Mouse (Mus musculus) MEL-GATA-1-ER (cell line): Measurements from ENCODE around the gene Higd2a.
"Not testable (repeated sequence)": the region's sequence is repeated elsewhere in the genome, so short reads cannot be mapped to it uniquely, and the experiment has no call there.

Source experiments
- DNase-seq: peaks from one replicate; pipeline ENCODE4 v3.0.0-alpha.2; 2012; ENCODE audit warnings: low read depth; ENCODE audit errors: extremely low read depth

Gene Higd2a

DNA sequence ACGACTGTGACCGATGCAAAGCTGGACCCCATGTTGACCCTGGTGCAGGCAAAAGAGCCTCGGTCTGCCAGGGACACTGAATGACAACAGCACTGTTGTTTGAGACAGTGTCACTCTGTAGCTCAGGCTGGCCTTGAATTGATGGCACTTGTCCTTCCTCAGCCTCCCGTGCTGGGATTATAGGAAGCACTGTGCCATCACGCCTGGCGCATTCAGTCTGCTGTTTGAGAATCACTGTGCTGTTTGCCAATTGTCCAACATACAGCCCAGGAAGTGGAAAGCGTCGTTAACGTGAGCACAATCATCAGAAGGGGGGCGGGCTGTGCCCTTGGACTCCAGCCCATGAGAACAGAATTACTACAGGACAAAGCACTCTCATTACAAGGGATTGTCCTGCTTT is 7.9 kb upstream of the Higd2a start:
- no peak for DNase-seq

DNA sequence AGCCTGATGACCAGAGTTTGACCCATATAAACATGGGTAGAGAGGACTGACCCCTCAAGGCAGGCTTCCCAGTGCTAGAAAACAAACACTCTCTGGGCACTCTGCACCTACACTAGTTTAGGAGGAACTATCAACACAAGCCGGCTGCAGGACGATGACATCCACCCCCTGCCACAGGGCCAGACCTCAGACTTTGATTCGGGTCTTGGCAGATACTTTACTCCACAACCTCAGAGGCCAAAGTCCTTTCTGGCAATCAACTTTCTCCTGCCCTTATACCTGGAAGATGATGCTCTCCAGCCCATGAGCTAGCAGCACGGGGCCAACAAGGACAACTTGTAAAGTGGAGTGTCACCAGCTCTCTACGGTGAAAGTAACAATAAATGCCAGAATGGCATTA is 7.1 kb upstream of the Higd2a start:
- no peak for DNase-seq

DNA sequence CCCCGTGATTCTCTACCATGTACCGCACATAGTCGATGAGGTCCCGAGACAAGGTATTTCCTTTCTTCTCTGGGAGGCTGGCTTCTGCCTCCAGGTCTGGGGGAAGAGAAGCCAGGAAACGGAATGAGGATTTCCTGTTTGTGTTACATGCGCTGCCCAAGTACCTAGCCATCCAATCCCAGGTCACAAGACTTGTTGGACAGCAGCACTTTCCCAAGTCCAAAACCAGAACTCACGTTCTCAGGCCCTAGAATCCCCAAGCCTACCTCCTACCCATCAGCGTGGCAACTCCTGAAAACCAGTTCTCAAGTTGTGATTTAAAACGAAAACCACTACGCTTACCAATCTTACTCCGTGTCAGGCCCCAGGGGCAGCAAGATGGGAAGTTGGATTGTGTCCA is 4.2 kb upstream of the Higd2a start:
- DNase-seq = no peak

DNA sequence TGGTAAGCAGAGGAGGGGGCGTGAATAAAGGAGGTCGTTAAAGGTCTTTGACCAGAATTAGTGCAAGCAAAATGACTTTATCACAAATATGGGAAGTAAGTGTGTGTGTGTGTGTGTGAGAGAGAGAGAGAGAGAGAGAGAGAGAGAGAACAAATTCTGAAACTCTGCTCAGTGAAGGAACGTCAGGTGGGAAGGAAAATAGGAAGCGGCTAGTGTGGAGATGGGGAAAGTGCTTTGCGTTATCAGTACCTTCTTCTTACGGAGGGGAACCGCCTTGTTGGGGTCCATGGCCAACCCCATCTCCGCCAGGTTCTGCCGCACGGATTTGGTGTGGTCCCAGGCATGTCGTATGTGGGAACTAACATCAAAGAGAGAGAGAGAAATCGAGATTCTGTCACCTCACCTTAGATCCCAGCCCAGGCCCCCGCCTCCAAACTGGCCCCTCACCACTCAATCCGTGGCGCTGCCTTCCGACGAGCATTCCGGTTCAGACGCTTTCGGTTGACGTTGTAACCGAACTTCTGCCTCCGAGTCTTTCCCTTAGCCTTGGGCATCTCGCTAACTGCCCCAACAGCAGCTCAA is 502 bp upstream of the Higd2a start:
- DNase-seq = peak; percentile 65

DNA sequence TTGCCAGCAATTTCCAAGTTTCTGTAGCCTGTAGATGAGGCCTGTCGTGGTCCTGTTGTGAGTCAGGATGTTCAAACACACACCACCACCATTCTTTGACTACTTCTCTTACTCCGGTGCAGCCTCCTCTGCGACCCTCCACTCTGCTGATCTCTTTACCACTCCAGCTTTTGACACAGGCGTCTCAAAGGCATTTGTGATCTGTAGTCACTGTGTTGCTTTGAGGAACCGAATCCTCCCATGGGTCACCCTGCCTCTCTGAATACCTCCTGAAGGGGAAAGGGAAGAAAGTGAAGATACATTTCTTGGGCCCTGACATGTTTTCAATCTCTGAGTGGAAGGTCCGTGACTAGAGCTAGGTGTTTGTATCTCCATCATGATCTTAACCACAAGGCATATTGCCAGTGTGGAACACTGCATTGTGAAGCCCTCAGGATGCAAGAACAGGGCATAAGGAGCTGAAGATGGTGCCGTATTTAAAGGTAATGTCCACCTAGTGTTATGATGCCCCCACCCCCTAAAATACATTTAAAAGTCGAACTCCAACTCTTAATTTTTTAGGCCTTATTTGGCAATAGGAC is 1.9 kb downstream of the Higd2a start:
- DNase-seq = no peak

DNA sequence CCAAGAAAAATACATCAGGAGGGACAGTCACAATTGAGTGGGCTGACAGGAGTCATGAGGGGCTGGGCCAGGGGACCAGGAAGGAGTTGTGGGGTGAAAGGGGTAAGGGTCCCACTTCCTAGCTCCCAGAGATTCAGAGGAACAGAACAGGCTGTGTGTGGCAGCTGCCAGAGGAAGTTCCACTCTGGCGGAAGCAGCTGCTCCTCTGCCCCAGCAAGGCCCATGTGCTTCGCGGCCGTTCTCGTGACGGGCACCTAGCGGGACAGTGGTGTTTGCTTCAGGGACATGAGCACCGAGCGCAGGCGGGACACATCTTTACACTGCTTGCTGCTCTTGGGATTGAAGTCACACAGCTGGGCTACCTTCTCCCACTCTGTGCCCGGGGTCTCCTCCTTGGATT is 3.6 kb downstream of the Higd2a start:
- no peak for DNase-seq

DNA sequence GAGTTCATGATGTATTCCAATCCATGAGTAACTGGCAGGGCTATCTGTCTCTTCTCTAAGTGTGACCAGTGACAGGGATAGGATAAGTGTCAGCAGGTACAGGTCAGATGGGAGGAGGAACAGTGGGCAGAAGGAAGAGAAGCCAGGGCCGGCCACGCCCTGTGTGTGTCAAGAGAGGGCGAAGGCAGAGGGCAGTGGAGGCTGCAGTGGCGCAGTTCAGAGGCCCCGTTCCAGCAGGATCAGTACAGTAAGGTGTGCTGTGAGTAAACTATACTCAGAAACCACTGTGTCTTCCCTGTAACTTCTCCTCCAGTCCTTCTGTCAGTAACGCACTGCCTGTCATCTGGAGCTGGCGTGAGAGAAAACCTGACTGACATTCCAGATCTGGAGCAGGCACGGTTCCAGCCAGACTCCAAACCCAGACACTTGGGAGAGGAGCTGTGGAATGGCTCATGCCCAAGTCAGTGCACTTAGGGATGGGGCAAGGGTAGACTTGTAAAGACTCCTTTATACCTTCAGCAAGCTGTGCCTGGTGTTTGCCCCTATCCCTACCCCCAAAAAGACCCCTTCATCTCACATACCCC is 6.2 kb downstream of the Higd2a start:
- DNase-seq = no peak

DNA sequence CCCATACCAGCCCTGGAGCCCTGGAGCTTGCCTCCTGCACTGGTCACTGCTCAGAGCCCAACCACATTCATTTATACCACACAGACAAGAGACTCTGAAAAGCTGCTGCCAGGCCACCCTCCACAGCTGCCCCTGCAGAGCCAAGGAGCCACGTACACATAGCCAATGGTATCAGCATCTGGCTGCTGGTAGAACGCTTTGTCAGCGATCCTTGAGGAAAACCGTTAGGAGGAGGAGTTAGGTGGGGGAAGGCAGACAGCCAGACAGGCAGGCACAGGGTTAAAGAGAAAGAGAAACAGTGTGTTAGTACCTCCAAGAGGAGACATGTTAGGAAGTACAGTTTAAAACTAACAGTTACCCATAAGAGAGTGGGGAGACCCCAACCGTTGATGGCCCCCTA is 6.9 kb downstream of the Higd2a start:
- no peak for DNase-seq

DNA sequence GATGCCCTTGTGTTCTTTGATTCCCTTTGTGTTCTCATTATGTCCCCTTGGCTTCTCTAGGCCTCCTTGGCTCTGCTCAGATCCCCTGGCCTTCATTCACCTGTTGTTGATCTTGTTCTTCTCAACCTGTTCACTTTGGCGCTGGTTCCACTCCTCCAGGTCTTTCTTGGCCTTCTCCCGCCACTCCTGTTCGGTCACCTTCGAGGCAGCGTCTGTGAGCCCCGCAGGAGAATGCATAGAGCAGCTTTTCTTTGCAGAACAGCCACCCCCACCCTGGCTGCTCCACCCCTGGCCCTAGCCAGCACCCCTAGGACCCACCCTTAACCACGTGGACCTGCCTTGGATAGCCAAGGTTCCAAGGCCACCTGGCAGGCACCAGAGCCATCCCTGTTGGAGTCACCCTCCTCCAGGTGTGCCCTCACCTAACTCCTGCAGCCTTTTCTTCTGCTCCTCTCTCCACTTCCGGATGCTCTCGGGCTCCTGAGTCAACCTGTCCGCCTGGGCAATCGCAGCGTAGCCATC is 8.7 kb downstream of the Higd2a start:
- no peak for DNase-seq

DNA sequence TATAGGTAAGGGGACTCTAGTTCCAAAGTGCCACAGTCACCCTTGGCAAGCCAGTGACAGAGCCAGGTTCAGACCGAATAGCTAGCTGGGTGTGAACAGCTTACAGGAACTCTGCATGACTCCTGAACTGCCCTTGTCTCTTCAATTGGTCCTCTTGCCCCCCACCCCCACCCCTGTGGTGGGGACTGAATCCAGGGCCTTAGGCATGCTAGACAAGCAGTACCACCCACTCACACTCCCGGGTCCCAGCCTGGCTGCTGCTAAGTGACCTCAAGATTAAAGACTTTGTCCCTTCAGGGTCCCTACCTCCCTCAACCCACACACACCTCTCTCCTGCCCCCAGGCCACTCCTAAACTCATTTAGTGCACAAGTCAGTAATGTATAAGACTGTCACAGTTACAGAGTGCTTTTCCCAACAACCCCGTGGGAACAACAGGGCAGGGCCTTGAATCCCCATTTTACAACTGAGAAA is 12.7 kb downstream of the Higd2a start:
- no peak for DNase-seq

DNA sequence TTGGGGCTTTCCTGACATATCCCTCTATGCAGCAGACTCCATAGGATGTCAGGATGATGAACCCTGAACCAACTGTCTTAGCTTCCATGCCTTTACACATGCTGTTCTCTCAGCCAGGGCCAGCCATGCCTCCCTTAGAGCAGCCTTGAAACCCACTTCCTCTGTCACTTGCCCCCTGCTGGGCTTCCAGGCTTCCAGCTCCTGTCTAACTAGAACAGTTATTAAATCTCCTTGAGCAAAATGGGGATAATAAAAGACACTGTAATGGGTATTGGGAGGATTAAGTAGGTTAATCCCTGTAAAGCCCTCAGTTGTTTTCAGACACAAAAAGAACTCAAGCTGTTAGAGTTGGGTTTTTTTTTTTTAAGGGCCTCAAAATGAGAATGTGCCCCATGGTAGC is 13.5 kb downstream of the Higd2a start:
- DNase-seq = no peak

DNA sequence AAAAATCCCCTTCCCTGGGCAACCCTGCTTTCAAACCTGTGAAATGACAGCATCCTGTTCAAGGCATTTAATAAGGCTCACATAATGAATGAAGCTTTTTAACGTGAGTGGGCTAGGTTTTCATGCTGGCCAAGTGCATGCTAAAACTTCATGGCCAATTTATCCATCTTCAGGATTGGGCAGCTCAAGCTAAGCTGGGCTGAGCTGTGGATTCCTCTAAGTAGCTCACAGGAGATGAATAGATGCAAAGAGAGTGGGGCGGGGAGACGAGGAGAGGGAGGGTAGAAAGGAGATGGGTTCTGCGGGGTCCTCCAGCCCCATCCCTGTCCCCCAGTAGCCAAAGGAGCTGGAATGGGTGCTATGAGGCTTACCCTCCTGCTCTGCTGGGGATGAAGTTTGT is 14.2 kb downstream of the Higd2a start:
- DNase-seq = no peak

DNA sequence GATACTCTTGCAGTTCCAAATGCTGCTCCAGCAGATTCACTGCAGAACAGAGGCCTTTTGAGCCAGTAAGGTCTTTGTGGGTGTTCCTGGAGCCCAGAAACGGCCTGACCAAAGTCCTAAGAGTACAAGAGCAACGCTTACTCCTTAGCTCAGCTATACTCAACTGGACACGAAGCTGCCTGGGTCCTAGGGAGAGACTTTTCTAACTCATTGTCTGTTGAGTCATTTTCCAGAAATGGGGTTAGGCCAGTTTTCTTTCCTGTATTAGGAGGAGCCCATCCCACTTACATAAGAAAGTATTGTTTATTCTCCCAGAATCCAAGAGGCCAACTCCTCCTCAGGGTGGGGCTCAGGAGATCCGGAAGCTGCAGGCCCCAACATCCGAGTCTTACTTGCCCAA is 15.4 kb downstream of the Higd2a start:
- DNase-seq = no peak

DNA sequence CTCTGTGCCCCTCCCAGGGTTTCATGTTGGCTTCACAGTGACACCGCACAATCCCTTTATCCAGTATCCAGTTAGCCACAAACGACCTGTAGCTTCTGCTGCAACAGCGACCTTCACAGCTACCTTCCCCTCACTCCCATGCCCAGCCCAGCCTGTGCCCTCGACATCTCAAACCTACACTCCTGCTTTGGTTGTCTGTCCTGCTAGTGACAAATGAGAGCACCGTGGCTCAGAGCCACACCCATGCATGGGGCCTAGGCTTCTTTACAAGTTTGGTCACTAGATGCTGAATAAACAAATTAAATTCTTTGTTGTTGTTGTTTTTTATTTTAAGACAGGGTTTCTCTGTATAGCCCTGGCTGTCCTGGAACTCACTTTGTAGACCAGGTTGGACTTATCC is 17.2 kb downstream of the Higd2a start:
- no peak for DNase-seq

DNA sequence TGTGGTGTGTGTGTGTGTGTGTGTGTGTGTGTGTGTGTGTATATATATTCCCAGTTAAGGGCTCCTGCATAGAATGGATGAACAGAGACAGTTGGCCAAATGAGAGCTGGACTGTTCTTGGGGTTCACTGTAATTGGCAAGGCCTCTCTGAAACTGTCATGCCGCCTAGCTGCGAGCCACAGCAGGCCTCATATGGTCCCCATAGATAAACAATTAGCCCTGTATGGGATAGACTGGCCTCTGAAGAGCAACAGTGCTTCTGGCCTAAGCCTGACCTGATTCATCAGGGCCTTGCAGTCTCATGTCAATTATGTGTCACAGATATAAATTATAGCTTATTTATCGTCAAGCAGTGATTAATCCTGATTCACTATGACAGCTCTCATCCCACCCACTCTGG is 18.0 kb downstream of the Higd2a start:
- DNase-seq = no peak

DNA sequence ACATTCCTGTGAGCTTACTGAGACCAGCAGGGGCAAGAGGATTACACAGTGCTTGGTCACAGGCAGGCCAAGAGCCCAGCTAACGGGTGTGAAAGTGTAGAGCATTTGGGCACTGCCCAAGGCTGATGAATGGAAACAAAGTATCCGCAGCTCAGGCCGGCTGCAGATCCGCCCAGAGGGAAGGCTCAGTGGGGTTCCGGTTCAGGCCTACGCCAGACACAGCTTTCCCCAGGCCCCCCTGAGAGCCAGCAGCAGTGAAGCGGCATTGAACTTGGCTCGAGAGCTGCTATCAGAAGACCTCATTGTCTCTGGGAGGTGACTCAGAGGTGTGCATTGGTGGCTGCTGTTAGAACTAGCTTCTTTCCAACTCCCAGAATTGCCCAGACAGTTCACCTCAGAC is 18.7 kb downstream of the Higd2a start:
- no peak for DNase-seq

DNA sequence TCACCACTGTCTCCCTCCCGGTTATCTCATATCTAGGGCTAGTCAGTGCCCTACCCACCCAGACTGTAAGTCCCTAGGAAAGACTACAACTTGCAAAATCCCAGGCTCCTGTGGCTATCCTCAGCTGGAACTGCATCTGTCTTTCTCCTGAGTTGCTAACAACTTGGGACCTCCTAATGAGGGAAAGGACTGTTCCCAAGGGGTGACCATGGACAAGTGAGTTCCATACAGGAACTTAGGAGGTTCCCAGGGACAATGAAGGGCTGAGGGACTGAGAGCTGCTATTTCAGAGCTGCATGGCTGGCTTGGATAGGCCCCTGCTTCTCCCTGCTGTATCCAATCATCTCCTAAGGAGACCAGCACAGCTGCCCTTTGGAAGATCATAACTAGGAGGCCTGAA is 19.3 kb downstream of the Higd2a start:
- no peak for DNase-seq

DNA sequence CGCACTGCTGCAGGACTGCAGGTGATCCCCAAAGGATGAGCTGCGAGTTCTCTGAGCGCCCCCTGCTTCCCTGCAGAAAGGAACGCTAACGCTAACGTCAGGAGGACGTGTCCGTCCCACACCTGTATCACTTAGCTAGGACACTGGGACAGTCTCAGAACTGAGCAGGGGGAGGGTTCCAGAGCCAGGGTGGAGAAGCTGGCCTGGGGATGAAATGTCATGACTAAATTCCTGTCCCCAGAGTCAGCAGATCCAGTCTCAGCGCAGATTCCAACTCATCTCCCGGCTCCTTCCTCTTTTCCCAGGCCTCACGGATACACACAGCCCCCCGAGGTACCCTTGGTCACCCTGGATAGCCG is 20.6 kb downstream of the Higd2a start:
- DNase-seq = no peak

DNA sequence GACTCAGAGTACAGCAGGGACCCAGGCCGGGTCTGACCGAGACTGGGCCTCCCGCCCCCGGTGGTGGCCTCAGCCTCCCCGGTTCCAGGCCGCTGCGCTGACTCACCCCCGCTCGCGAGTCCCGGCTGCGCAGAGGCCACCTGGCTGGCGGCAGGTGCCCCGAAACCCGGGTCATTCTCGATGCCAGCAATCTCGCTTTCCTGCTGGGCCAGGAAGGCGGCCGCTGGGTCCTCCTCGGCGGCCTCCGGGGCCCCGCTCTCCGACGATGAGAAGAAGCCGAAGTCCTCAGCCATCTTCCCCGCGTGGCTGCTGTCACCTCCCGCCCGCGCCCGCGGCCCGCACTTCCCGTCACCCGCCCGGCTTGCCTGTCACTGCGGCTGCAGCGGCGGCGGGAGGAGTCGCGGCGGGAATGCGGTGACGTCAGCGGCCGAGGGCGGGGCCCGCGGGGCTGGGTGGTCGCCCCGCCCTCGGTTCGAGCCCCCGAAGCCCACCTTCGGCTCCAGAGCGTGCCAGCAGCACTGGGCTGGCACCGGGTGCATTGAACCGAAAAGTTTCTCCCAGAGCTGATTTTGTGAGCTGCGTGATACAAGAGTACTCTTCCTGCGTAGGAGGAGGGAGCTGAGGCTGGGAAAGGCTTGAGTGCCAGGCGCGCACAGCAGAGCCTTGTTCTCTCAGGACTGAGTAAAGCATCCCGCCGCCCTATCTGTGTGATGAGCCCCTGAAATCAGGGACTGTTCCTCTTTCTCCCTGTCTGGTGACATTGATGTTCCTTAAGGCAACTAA is 21.2 kb downstream of the Higd2a start, which contains the start of gene Cltb:
Gene Cltb, minus strand, starts transcription at position 373 of the 783 bp plus-strand sequence.
- peak; percentile 50 for DNase-seq

DNA sequence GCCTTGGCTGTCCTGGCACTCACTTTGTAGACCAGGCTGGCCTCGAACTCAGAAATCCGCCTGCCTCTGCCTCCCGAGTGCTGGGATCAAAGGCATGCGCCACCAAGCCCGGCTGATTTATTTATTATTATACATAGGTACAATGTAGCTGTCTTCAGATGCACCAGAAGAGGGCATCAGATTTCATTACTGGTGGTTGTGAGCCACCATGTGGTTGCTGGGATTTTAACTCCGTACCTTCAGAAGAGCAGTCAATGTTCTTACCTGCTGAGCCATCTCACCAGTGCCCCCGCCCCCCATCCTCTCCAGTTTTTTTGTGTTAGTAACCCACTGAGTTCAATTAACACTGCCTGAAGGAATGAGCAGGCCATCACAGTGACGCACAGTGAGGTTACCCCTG is 23.1 kb downstream of the Higd2a start:
- DNase-seq = not testable (repeated sequence)

DNA sequence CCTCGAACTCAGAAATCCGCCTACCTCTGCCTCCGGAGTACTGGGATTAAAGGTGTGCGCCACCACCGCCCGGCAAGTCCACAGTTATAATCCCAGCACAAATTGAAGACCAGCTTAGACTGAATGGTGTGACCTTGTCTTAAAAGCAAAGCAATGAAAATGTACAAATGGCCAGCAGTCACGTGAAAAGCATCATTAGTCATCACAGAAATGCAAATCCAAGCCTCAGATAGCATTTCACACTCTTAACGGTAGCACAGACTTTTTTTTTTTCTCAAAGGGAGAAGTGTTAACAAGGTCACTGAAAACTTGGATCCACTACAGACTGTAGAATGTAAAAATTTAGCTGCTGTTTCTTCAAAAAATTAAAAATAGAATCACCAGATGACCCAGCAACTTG is 26.3 kb downstream of the Higd2a start:
- no peak for DNase-seq

DNA sequence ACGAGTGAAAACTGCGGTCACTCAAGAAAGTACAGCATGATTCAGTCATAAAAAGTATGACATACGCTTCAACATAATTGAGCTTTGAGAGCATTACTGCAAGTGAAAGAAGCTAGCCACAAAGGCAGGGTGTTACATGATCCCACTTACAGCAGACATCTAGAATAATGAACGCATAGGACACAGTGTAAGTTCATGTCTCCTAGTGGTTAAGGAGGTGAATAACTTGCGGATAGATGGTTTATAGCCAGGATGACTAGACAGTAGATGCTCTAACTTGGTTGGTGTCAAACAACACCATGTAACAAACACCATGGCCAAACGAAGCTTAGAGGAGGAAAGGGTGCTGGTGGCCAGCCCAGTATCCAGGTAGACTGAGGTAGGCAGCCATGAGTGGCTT is 27.0 kb downstream of the Higd2a start:
- DNase-seq = no peak
